Mouse (Mus musculus): ENCODE results near the gene Mapre3. TPM values are rescaled to one million over a fixed set of nuclear protein-coding genes. Genes with fewer than 3 reads are reported as not detected.

Mapre3 gene
- total RNA-seq (2021), result 10 to 100 TPM; 35.9 to 47.4 TPM
- long read RNA-seq, experiment 1, transcript Mapre3-202 (7 exons, 1,816 nt), result major isoform, 11 of 31 reads
- long read RNA-seq, experiment 1, transcript Mapre3-201 (7 exons, 2,021 nt), result minor isoform, 7 of 31 reads
- long read RNA-seq, experiment 1, partial matches to known transcripts, result 3 of 31 reads
- long read RNA-seq, experiment 1, other reads (novel, unspliced or antisense), result 8 of 31 reads
- long read RNA-seq, experiment 2, transcript Mapre3-201 (7 exons, 2,021 nt), result minor isoform, 6 of 26 reads
- long read RNA-seq, experiment 2, transcript Mapre3-202 (7 exons, 1,816 nt), result major isoform, 8 of 26 reads
- long read RNA-seq, experiment 2, partial matches to known transcripts, result 0 of 26 reads
- long read RNA-seq, experiment 2, other reads (novel, unspliced or antisense), result 10 of 26 reads

- DNase-seq, result peak; percentile 94
Observed at GRCm38 (mm10) chr5:30814424-30815119, at the start of gene Mapre3. Gene Mapre3 (plus strand): TSS chr5:30814641.

GRCm38 (mm10) chr5:30765596-30766370 lies 48.7 kb upstream of the Mapre3 start:
- DNase-seq, result no peak

- no peak for DNase-seq
Observed at GRCm38 (mm10) chr5:30768082-30768481, 46.4 kb upstream of the Mapre3 start.

GRCm38 (mm10) chr5:30768598-30768997 lies 45.8 kb upstream of the Mapre3 start:
- peak; percentile 85 for DNase-seq

- DNase-seq, result no peak
Observed at GRCm38 (mm10) chr5:30769075-30769474, 45.4 kb upstream of the Mapre3 start.

- DNase-seq, result peak; percentile 93
Observed at GRCm38 (mm10) chr5:30774601-30775371, 39.7 kb upstream of the Mapre3 start.

- no peak for DNase-seq
Observed at GRCm38 (mm10) chr5:30780699-30781098, 33.7 kb upstream of the Mapre3 start.

- DNase-seq, result no peak
Observed at GRCm38 (mm10) chr5:30781147-30781546, 33.3 kb upstream of the Mapre3 start.

GRCm38 (mm10) chr5:30787381-30787780 lies 27.1 kb upstream of the Mapre3 start:
- DNase-seq, result peak; percentile 59

GRCm38 (mm10) chr5:30790047-30790446 lies 24.4 kb upstream of the Mapre3 start:
- DNase-seq, result no peak

GRCm38 (mm10) chr5:30796125-30796524 lies 18.3 kb upstream of the Mapre3 start:
- peak; percentile 92 for DNase-seq

- DNase-seq, result no peak
Observed at GRCm38 (mm10) chr5:30797482-30797881, 17.0 kb upstream of the Mapre3 start.

GRCm38 (mm10) chr5:30797982-30798381 lies 16.5 kb upstream of the Mapre3 start:
- DNase-seq, result no peak

- DNase-seq, result no peak
Observed at GRCm38 (mm10) chr5:30798965-30799364, 15.5 kb upstream of the Mapre3 start.

GRCm38 (mm10) chr5:30802724-30803467 lies 11.5 kb upstream of the Mapre3 start:
- DNase-seq, result no peak

GRCm38 (mm10) chr5:30806106-30806505 lies 8.3 kb upstream of the Mapre3 start:
- peak; percentile 92 for DNase-seq

GRCm38 (mm10) chr5:30815120-30815465 lies 652 bp downstream of the Mapre3 start:
- DNase-seq, result no peak

GRCm38 (mm10) chr5:30816261-30816791 lies 1.9 kb downstream of the Mapre3 start:
- DNase-seq, result peak; percentile 30

GRCm38 (mm10) chr5:30818758-30819309 lies 4.4 kb downstream of the Mapre3 start:
- DNase-seq, result no peak

GRCm38 (mm10) chr5:30822689-30823088 lies 8.2 kb downstream of the Mapre3 start:
- DNase-seq, result no peak

GRCm38 (mm10) chr5:30823091-30823490 lies 8.7 kb downstream of the Mapre3 start:
- no peak for DNase-seq
